Mouse (Mus musculus): Measurements from ENCODE around the gene Vkorc1.

GRCm38 (mm10) chr7:127903971-127904796 lies 8.8 kb upstream of the Vkorc1 start, which contains the start of gene Bckdk:
- TF ChIP-seq CTCF (conservative IDR thresholded peaks at IDR 0.05 in 1 of 2, IDR thresholded peaks at IDR 0.05 in 1 of 2; ENCODE audit: low read depth in 2 of 2, low read length in 2 of 2) (no peak; a peak in 1 of 4 replicates), MAX (IDR thresholded peaks at IDR 0.05; ENCODE audit: low read length) (no peak), USF1 (IDR thresholded peaks at IDR 0.05; ENCODE audit: low read depth, low read length) (no peak), POLR2A (IDR thresholded peaks at IDR 0.05; ENCODE audit: low read depth, low read length) (peak; percentile 85)

Measured in CH12.LX (cell line).